Mouse (Mus musculus): Measurements from ENCODE around the gene Nr2e1. TPM values are rescaled to one million over a fixed set of nuclear protein-coding genes. Genes with fewer than 3 reads are reported as not detected.

The Nr2e1 gene
- polyA plus RNA-seq (2012; rRNA removed; ENCODE audit: low replicate concordance): not detected in 2 replicates

DNA sequence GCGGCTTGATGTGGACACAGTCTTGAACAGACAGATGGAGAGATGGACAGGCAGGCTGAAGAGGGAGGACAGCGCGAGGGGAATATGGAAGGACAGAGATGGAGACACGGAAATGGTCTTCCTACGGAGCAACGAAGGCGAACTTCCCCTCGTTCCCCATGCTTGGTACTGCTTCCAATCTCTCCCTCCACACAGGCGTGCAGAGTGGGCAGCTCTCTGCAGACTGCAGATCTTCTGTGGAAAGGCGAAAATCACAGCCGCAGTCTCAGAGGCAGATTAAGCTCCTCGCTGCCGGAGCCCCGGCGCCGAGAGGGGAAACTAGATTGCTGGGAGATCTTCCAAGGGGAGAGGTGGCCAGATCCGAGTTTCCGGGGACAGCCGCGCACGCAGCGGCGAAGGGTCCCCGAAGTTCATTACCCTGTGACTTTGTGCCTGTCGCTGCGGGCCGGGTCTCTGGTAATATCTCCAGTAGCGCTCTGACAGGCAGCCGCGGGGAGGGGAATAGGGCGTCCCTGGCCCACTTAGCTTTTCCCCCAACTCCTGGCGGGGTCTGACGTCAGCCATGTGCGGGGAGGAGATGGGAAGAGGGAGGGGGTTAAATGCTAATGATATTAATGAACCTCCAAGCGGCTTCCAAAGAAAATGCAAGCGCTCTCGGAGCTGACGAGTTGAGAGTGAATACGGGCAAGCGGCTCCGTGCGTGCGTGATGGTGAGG is at the start of gene Nr2e1, which contains the start of gene Ostm1:
Nr2e1 (minus strand) TSS at position 476 of the 716 bp plus-strand sequence.
Ostm1 (plus strand) TSS at position 666 of the 716 bp plus-strand sequence.

Other genes with a start within 250 kb of the Nr2e1 start
- 8.2 and 12.4 TPM in 2 replicates for gene Afg1l, start 105.1 kb downstream of the Nr2e1 start, polyA plus RNA-seq (2012; rRNA removed; ENCODE audit: low replicate concordance)
- gene Snx3, start 81.6 kb downstream of the Nr2e1 start, polyA plus RNA-seq (2012; rRNA removed; ENCODE audit: low replicate concordance): 279 and 289 TPM in 2 replicates
- gene Ostm1, start 190 bp upstream of the Nr2e1 start, polyA plus RNA-seq (2012; rRNA removed; ENCODE audit: low replicate concordance): 21.3 and 24.1 TPM in 2 replicates
- 9.5 and 13.5 TPM in 2 replicates for gene Sec63, start 177.9 kb upstream of the Nr2e1 start, polyA plus RNA-seq (2012; rRNA removed; ENCODE audit: low replicate concordance)

Measured in subcutaneous adipose tissue, adult 2 months (tissue).